Comparison of ENCODE assay signal across 9 mouse cellular contexts in the genomic region with DNA sequence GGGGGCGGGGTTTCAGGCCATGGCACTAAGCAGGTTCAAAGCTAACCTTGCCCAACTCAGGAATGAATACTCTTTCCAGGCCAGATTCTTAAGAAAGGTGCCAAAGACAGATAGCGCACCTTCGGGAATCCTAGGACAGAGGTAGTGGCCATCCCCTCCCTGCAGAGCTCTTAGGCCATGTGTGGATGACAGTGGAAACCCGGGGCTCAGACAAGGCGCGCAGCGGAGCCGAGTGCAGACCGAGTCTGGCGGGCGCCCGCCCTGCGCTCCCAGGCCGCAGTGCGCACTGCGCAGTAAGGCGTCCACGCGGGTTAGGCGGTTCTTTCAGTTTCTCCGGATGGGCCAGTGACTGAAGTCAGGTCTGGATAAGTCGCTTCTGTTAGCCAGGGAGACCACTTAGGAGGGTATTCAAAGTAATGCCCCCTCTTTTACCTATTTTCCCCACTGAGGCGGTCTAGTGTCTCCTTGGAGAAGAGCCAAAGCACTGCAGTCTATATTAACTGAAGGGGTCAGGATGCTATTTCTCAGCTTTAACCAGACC. TPM values are rescaled to one million over a fixed set of nuclear protein-coding genes. Genes with fewer than 3 reads are reported as not detected.
DNase-seq lines count a peak whose midpoint lies in the region; ATAC-seq and TF ChIP-seq lines count a peak whose summit lies in the region.
"Had no signal": no experiment of that assay in that cellular context is flagged by ENCODE, and none has a peak within 500 bp of the region (broad histone marks: within the 10 kb centered on the region; RNA-seq: fewer than 3 reads in every experiment).

No protein-coding gene starts in this region.

- H3K4me1 ChIP-seq in neural tube, embryonic 11.5 days (ENCODE audit: control insufficient read depth, insufficient read depth, low read length), result peaks cover 2% of the 10 kb centered on the region; the same call in 1 of the 2 replicates
- peaks cover 18% of the 10 kb centered on the region for H3K4me1 ChIP-seq in forebrain, embryonic 16.5 days (replicated peaks; ENCODE audit: control insufficient read depth, insufficient read depth, low read length)
- peaks cover 2% of the 10 kb centered on the region for H3K4me1 ChIP-seq in midbrain, embryonic 11.5 days (ENCODE audit: control insufficient read depth, insufficient read depth, low read length)

- 0 out of 2 replicates have a peak, but pooled peaks cover 5% of the 10 kb centered on the region for H3K27me3 ChIP-seq in neural tube, embryonic 11.5 days (ENCODE audit: control insufficient read depth, insufficient read depth, low read length)
- 0 out of 2 replicates have a peak, but pooled peaks cover 3% of the 10 kb centered on the region for H3K27me3 ChIP-seq in forebrain, embryonic 16.5 days (replicated peaks; ENCODE audit: control insufficient read depth, insufficient read depth, low read length)
- H3K27me3 ChIP-seq in midbrain, embryonic 11.5 days (ENCODE audit: control insufficient read depth, insufficient read depth, low read length), result no peaks in the 10 kb centered on the region

- WGBS in neural tube, embryonic 11.5 days, result 28% methylated on average over 23 of the region's 23 CpGs
- 25% methylated on average over 23 of the region's 23 CpGs for WGBS in forebrain, embryonic 16.5 days
- 28% methylated on average over 23 of the region's 23 CpGs for WGBS in midbrain, embryonic 11.5 days

- peak overlapping the region; percentile 56 for H3K4me2 ChIP-seq in neural tube, embryonic 11.5 days (ENCODE audit: low read depth)
- peak overlapping the region; percentile 69 for H3K4me2 ChIP-seq in forebrain, embryonic 16.5 days (ENCODE audit: low read length)
- H3K4me2 ChIP-seq in midbrain, embryonic 11.5 days, result peak overlapping the region; percentile 75

- intact Hi-C loops in gastrocnemius, adult 2 months (cut with DNase I), result no loop called here
- intact Hi-C loops in gastrocnemius, postnatal 14 days (cut with DNase I; ENCODE audit: low total_unique reads), result no loop called here

- no peak for DNase-seq in gastrocnemius, adult 2 months
- DNase-seq in gastrocnemius, postnatal 14 days, result no peak
- DNase-seq in neural tube, embryonic 11.5 days (ENCODE audit: low spot score), result peak; percentile 29
- no peak for DNase-seq in neural tube, embryonic 10.5 days (ENCODE audit: extremely low spot score, low spot score)
- peak; percentile 81 for DNase-seq in midbrain, embryonic 11.5 days (ENCODE audit: low spot score, missing footprints)
- no peak for DNase-seq in spleen, postnatal 10 days (ENCODE audit: low spot score in 2 of 2)
- no peak for DNase-seq in urinary bladder, adult 2 months (ENCODE audit: low spot score)

- no peak for TF ChIP-seq CTCF in gastrocnemius, adult 2 months (IDR thresholded peaks at IDR 0.05)

- no peaks in the 10 kb centered on the region for H3K36me3 ChIP-seq in neural tube, embryonic 11.5 days (ENCODE audit: control insufficient read depth, insufficient read depth, low read length)
- H3K36me3 ChIP-seq in forebrain, embryonic 16.5 days (ENCODE audit: control insufficient read depth, insufficient read depth), result no peaks in the 10 kb centered on the region
- H3K36me3 ChIP-seq in midbrain, embryonic 11.5 days (ENCODE audit: control insufficient read depth, insufficient read depth, low read length), result no peaks in the 10 kb centered on the region

- no peak overlapping the region for H3K27ac ChIP-seq in gastrocnemius, adult 2 months
- H3K27ac ChIP-seq in neural tube, embryonic 11.5 days (ENCODE audit: low read depth, low read length), result no peak overlapping the region
- no peak overlapping the region for H3K27ac ChIP-seq in forebrain, embryonic 16.5 days (ENCODE audit: low read length)
- H3K27ac ChIP-seq in midbrain, embryonic 11.5 days (ENCODE audit: low read depth, low read length), result no peak overlapping the region
- H3K27ac ChIP-seq: macrophage had no signal

- H3K4me3 ChIP-seq in gastrocnemius, adult 2 months, result peak overlapping the region; percentile 51
- H3K4me3 ChIP-seq in neural tube, embryonic 11.5 days (ENCODE audit: low read depth, low read length), result no peak overlapping the region; the same call in 1 of the 2 replicates
- H3K4me3 ChIP-seq in forebrain, embryonic 16.5 days (replicated peaks; ENCODE audit: low read length), result peak overlapping the region; percentile 44
- H3K4me3 ChIP-seq in midbrain, embryonic 11.5 days (ENCODE audit: low read depth, low read length), result no peak overlapping the region

- no peak overlapping the region for H3K9ac ChIP-seq in neural tube, embryonic 11.5 days (ENCODE audit: low read length)
- peak overlapping the region; percentile 32; the same call in 1 of the 2 replicates for H3K9ac ChIP-seq in forebrain, embryonic 16.5 days (replicated peaks; ENCODE audit: low read depth, low read length)
- no peak overlapping the region for H3K9ac ChIP-seq in midbrain, embryonic 11.5 days (ENCODE audit: low read length)

- 0 out of 2 replicates have a peak, but pooled peaks have one; percentile 17 for ATAC-seq in neural tube, embryonic 11.5 days (ENCODE audit: insufficient read depth, low FRiP score, low TSS enrichment)
- ATAC-seq in forebrain, embryonic 16.5 days, result no peak
- ATAC-seq in midbrain, embryonic 11.5 days (ENCODE audit: low FRiP score), result peak; percentile 39

- no peaks in the 10 kb centered on the region for H3K9me3 ChIP-seq in neural tube, embryonic 11.5 days (ENCODE audit: control insufficient read depth, low read length)
- H3K9me3 ChIP-seq in forebrain, embryonic 16.5 days (ENCODE audit: control insufficient read depth, low read length), result no peaks in the 10 kb centered on the region
- no peaks in the 10 kb centered on the region for H3K9me3 ChIP-seq in midbrain, embryonic 11.5 days (ENCODE audit: control insufficient read depth, low read length)

RNA-seq across cellular contexts. Expression of a gene that starts 1.6 kb away (rescaled TPM):
- not detected for total RNA-seq in gastrocnemius, adult 2 months (2021)
- under 1 TPM in 1 of 2 experiments, not detected in 1; 0.11 TPM for total RNA-seq in gastrocnemius, postnatal 14 days (2021)
- 4.5 and 5.0 TPM in 2 replicates for polyA plus RNA-seq in neural tube, embryonic 11.5 days (2014; fragmentation: Nextera tagmentation; extraction: Ambion mirVana)
- polyA plus RNA-seq in forebrain, embryonic 16.5 days (2015; fragmentation: Nextera tagmentation; extraction: Ambion mirVana), result 17.7 and 34.5 TPM in 2 replicates
- polyA plus RNA-seq in midbrain, embryonic 11.5 days (2014; fragmentation: Nextera tagmentation; extraction: Ambion mirVana), result 1.3 and 2.5 TPM in 2 replicates
- 0.17 and 0.31 TPM in 2 replicates for polyA plus RNA-seq in urinary bladder, adult 2 months (2012; rRNA removed)
- polyA plus RNA-seq: macrophage had no signal

RNA-seq across cellular contexts. Expression of a gene that starts 17.9 kb away (rescaled TPM):
- under 1 TPM in 1 of 2 experiments, not detected in 1; 0.06 TPM for total RNA-seq in gastrocnemius, adult 2 months (2021)
- not detected for total RNA-seq in gastrocnemius, postnatal 14 days (2021)
- polyA plus RNA-seq in neural tube, embryonic 11.5 days (2014; fragmentation: Nextera tagmentation; extraction: Ambion mirVana), result 0.37 and 0.59 TPM in 2 replicates
- 0.30 and 0.62 TPM in 2 replicates for polyA plus RNA-seq in forebrain, embryonic 16.5 days (2015; fragmentation: Nextera tagmentation; extraction: Ambion mirVana)
- 0.22 and 0.42 TPM in 2 replicates for polyA plus RNA-seq in midbrain, embryonic 11.5 days (2014; fragmentation: Nextera tagmentation; extraction: Ambion mirVana)
- polyA plus RNA-seq in urinary bladder, adult 2 months (2012; rRNA removed), result not detected in 2 replicates
- polyA plus RNA-seq: macrophage had no signal

Comparison
In these comparisons a context has a peak if more than half of its experiments do, and no peak if none do; other contexts are left out.
1. DNase-seq: peak in neural tube, embryonic 11.5 days (single experiment) and midbrain, embryonic 11.5 days (single experiment); none in gastrocnemius, adult 2 months (single experiment), gastrocnemius, postnatal 14 days (single experiment), neural tube, embryonic 10.5 days (single experiment), spleen, postnatal 10 days (0 of 2) and urinary bladder, adult 2 months (single experiment).
2. H3K4me3 ChIP-seq: peak in gastrocnemius, adult 2 months (single experiment) and forebrain, embryonic 16.5 days (single experiment); none in neural tube, embryonic 11.5 days (single experiment) and midbrain, embryonic 11.5 days (single experiment).
3. Peak in every context shown above with its lines, with median percentiles within 50 percentile points of each other: H3K4me2 ChIP-seq.